Mouse (Mus musculus): ENCODE measurements at regions not wholly inside any gene's neighbourhood (a gene's known extent, or its start where the extent isn't known, plus 50 kb on each side); places are given as distances from the start of the nearest gene placed in this dataset.

DNA sequence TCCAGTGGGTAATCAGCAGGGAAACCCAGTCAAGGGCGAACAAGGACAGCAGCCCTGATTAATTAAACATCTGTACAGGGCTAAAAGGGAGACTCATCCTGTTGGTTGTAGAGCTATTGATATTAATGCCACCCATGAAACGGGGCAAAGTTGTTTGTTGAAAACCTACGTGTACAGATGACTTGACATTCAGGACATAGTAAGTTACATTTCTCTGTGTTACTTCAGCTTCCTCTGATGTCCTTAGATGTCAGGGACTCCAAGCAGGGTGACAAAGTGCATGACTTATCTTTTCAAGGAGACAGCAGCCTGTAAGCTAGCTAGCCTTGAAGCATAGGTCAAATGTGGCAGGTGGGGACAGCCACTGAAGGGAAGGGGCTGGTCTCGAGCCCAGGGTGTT is 390.5 kb downstream of the Ccdc171 start:
- DNase-seq (ENCODE audit: low spot score in 2 of 2), result no peak
- H3K4me3 ChIP-seq, result no peak overlapping the region
- no peak overlapping the region for H3K27ac ChIP-seq
- TF ChIP-seq CTCF (conservative IDR thresholded peaks at IDR 0.05), result no peak

- no peak for DNase-seq (ENCODE audit: low spot score in 2 of 2)
- Histone ChIP-seq H3K4me3 (no peak overlapping the region), H3K27ac (no peak overlapping the region)
- TF ChIP-seq CTCF (conservative IDR thresholded peaks at IDR 0.05), result no peak
Measured at GRCm38 (mm10) chr4:83917009-83917408, 391.7 kb downstream of the Ccdc171 start.

DNA sequence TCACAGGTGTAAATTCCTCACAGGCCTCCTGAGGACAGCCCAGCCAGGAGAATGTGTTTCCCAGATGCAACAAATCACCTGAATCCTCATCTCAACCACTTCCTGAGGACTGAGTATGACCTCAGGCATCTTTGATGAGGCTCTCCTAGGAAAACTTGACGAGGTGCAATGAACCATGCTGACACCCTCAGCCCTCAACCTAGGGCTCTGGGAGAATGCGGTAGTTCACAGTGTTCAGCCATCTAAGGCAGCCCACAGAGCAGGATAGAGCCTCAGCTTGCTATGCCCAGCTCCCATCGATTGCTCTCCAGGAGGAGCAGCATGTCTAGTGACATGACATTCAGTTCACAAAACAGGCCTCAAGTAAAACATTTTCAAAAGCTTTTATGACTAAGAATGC is 392.7 kb downstream of the Ccdc171 start:
- Histone ChIP-seq H3K4me3 (no peak overlapping the region), H3K27ac (no peak overlapping the region)
- no peak for DNase-seq (ENCODE audit: low spot score in 2 of 2)
- no peak for TF ChIP-seq CTCF (conservative IDR thresholded peaks at IDR 0.05)

DNA sequence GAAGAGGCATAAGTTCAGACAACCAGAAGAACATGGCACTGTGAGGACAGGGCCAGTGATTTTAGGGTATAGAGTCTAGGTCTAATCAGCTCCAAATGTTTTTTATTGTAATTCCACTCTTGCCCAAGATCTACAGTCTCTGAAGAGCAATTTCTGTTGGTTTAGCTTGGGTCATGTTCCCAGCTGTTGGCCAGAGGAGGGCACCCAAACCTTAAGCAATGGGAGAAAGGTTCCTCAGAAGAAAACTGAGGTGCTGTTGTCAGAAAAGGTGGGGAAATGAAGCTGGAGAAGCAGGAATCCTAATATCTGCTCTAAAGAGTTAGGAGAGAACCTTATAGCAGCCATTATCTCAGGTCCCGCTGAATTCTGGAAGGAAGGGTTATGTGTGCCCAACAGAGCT is 393.7 kb downstream of the Ccdc171 start:
- no peak for DNase-seq (ENCODE audit: low spot score in 2 of 2)
- no peak overlapping the region for H3K4me3 ChIP-seq
- TF ChIP-seq CTCF (conservative IDR thresholded peaks at IDR 0.05), result peak; percentile 41
- H3K27ac ChIP-seq, result no peak overlapping the region

GRCm38 (mm10) chr4:83925118-83925842 is 399.9 kb downstream of the Ccdc171 start:
- no peak overlapping the region for H3K4me3 ChIP-seq
- DNase-seq (ENCODE audit: low spot score in 2 of 2), result no peak
- peak; percentile 34 for TF ChIP-seq CTCF (conservative IDR thresholded peaks at IDR 0.05)
- H3K27ac ChIP-seq, result no peak overlapping the region

DNA sequence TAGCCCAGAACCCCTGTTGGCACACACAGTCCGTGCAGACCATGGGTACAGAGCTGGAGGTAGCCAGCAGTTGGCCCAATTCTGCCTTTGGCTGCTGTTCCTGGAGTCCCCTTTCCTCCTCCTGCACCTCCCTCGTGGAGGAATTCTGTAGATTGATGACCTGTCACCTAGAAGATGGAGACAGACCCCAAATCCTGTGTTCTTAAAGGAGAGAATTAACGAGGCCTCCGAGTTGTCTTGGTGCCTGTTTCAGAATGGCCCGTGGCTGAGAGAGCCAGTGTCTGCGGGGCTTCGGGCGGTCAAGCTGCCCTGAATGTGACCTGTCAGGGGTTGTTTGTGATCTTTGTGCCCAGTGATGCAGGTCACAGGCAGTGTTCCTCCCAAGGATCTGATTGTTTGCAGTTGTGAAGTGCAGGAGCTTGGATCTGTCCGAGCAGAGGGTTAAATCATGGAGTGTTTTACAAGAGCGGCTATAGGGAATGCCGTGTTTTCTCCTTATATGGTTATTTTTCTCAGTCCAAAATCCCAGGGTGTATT is 400.9 kb downstream of the Ccdc171 start:
- no peak overlapping the region for H3K4me3 ChIP-seq
- no peak overlapping the region for H3K27ac ChIP-seq
- DNase-seq (ENCODE audit: low spot score in 2 of 2), result no peak
- TF ChIP-seq CTCF (conservative IDR thresholded peaks at IDR 0.05), result no peak

DNA sequence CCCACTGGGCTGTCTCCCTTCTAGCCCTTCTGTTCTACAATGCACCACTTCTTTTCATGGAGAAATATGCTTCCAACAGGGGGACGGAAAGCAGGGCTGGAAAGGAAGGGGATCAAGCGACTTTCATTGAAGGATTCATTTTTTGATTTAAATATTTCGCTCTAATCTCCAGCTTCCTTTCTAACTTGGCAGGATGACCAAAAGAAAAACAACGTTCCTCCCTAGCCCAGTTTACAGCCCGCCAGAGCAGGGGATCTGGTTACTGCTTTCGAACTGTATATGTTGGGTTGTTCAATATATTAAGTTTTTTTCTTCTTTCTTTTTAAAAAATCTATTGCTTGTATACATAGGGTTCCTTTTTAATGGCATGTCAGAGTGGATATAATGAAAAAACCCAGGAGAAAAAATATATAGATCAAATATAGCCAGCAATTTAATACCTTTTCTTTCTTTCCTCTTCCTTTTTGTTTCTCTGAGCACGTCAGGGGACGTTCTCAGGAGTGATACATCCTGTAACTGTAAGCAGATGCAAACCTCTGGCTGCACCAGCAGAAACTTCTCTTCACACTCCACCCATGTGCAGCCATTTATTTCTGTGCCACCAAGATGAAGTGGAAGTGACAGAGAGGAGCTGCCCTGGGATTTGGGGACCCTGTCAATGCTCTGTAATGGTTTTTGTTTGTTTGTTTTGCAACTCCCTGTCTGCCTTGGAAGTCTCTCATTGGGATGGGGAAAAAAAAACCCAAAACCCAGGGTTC is 406.7 kb downstream of the Ccdc171 start:
- Histone ChIP-seq H3K4me3 (no peak overlapping the region), H3K27ac (no peak overlapping the region)
- TF ChIP-seq CTCF (conservative IDR thresholded peaks at IDR 0.05), result no peak
- DNase-seq (ENCODE audit: low spot score in 2 of 2), result no peak

DNA sequence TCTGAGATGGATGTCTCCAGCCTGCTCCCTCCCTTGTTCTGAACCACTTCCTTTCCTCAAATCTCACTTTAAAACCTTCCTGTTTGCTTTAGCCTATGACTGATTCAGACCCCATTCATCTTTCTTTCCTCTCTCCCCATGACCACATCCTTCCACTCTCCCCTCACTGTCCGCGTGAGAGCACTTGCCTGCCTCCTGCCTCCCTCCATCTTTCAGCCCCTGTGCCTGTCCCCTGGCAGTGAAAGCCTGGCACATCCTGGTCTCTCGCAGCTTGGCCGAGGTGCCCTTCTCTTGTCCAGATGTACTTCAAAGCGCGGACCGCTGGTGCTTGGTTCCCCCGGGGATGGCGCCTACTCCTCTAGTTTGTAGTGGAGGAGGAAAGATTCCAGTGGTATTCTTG is 416.3 kb downstream of the Ccdc171 start:
- no peak overlapping the region for H3K4me3 ChIP-seq
- H3K27ac ChIP-seq, result no peak overlapping the region
- no peak for TF ChIP-seq CTCF (conservative IDR thresholded peaks at IDR 0.05)
- no peak for DNase-seq (ENCODE audit: low spot score in 2 of 2)

DNA sequence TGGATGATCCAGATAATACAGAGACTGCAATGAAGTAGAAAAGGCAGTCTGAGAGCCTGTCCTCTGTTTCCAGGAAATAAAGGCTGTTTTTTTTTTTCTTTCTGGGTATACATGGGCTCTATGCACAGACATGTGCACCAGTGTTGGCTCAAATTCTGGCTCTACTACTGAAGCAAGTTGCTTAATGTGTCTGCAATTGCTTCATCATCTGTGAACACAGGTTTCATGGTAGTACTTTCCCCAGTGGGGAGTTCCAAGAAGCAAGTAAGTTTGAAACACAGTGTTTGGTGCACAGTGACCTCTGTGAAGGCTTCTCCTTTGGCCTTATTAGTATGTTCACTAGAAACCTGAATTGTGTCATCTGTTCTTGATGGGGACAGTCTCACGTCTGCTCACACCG is 424.3 kb downstream of the Ccdc171 start:
- TF ChIP-seq CTCF (conservative IDR thresholded peaks at IDR 0.05), result no peak
- DNase-seq (ENCODE audit: low spot score in 2 of 2), result no peak
- H3K4me3 ChIP-seq, result no peak overlapping the region

GRCm38 (mm10) chr4:83950809-83951409 is 425.6 kb downstream of the Ccdc171 start:
- Histone ChIP-seq H3K27ac (no peak overlapping the region), H3K4me3 (no peak overlapping the region)
- no peak for TF ChIP-seq CTCF (conservative IDR thresholded peaks at IDR 0.05)
- DNase-seq (ENCODE audit: low spot score in 2 of 2), result no peak

More for the DNA sequence above, 424.3 kb downstream of the Ccdc171 start:
- H3K27ac ChIP-seq, result no peak overlapping the region

- DNase-seq (ENCODE audit: low spot score in 2 of 2), result no peak
- Histone ChIP-seq H3K27ac (no peak overlapping the region), H3K4me3 (no peak overlapping the region)
- no peak for TF ChIP-seq CTCF (conservative IDR thresholded peaks at IDR 0.05)
Measured at GRCm38 (mm10) chr4:83956252-83956904, 431.0 kb downstream of the Ccdc171 start.

DNA sequence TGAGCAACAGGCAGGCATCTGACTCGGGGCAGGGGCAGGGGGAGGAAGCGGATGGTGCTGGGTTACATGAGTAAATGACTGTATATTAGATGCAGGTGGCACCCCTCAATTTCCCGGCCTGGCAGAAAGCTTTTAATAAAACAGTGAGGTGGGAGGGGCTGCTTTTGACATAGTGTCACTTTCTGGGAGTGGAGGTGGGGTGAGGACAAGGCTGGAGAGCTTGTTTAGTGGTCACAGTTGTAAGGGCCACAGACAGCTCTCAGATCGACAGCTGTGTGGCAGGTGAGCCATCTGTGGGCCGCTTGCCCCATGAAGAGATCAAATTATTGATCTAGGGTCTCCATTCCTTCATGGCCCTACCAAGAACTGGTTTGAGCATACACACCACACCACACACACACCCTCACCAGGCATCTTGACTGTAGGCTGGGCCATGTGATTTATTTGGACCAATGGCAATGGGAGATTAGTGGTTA is 431.9 kb downstream of the Ccdc171 start:
- TF ChIP-seq CTCF (conservative IDR thresholded peaks at IDR 0.05), result no peak
- DNase-seq (ENCODE audit: low spot score in 2 of 2), result no peak
- Histone ChIP-seq H3K4me3 (no peak overlapping the region), H3K27ac (no peak overlapping the region)

- H3K4me3 ChIP-seq, result no peak overlapping the region
- no peak for TF ChIP-seq CTCF (conservative IDR thresholded peaks at IDR 0.05)
- H3K27ac ChIP-seq, result peak overlapping the region; percentile 71
- peak; percentile 57 to 71 for DNase-seq (ENCODE audit: low spot score in 2 of 2)
Measured at GRCm38 (mm10) chr4:83966898-83967297, 441.6 kb downstream of the Ccdc171 start.

Data from layer of hippocampus, adult 2 months (tissue).